Mouse (Mus musculus): Measurements from ENCODE around the gene Aplf.
A peak's percentile ranks its signal among the peaks of the same experiment; 100 is the strongest.
"Not testable (repeated sequence)": the region's sequence is repeated elsewhere in the genome, so short reads cannot be mapped to it uniquely, and the experiment has no call there.

Aplf gene

GRCm38 (mm10) chr6:87671771-87672517 lies at the start of gene Aplf:
TSS of gene Aplf (minus strand) at chr6:87672193.
- DNase-seq = peak; percentile 95

GRCm38 (mm10) chr6:87714091-87714490 lies 42.1 kb upstream of the Aplf start:
- DNase-seq = no peak

- no peak for DNase-seq
These were observed 40.3 kb upstream of the Aplf start for GRCm38 (mm10) chr6:87712311-87712710.

GRCm38 (mm10) chr6:87706246-87706645 lies 34.3 kb upstream of the Aplf start:
- no peak for DNase-seq

- DNase-seq = no peak
These were observed 24.6 kb upstream of the Aplf start for GRCm38 (mm10) chr6:87696544-87696943.

- no peak for DNase-seq
These were observed 24.0 kb upstream of the Aplf start for GRCm38 (mm10) chr6:87695947-87696346.

GRCm38 (mm10) chr6:87680418-87680817 lies 8.4 kb upstream of the Aplf start:
- DNase-seq = no peak

GRCm38 (mm10) chr6:87672661-87673060 lies 668 bp upstream of the Aplf start:
- DNase-seq = no peak

- no peak for DNase-seq
These were observed 640 bp downstream of the Aplf start for GRCm38 (mm10) chr6:87671353-87671752.

- DNase-seq = peak; percentile 53
These were observed 2.0 kb downstream of the Aplf start for GRCm38 (mm10) chr6:87669894-87670588.

- DNase-seq = no peak
These were observed 3.3 kb downstream of the Aplf start for GRCm38 (mm10) chr6:87668733-87669132.

GRCm38 (mm10) chr6:87667804-87668203 lies 4.2 kb downstream of the Aplf start:
- no peak for DNase-seq

- no peak for DNase-seq
These were observed 8.5 kb downstream of the Aplf start for GRCm38 (mm10) chr6:87663445-87663844.

GRCm38 (mm10) chr6:87662197-87662596 lies 9.8 kb downstream of the Aplf start:
- DNase-seq = no peak

- no peak for DNase-seq
These were observed 10.3 kb downstream of the Aplf start for GRCm38 (mm10) chr6:87661707-87662106.

GRCm38 (mm10) chr6:87658816-87659215 lies 13.2 kb downstream of the Aplf start:
- no peak for DNase-seq

- no peak for DNase-seq
These were observed 17.9 kb downstream of the Aplf start for GRCm38 (mm10) chr6:87653904-87654638.

GRCm38 (mm10) chr6:87653478-87653877 lies 18.5 kb downstream of the Aplf start:
- no peak for DNase-seq

GRCm38 (mm10) chr6:87652670-87653069 lies 19.3 kb downstream of the Aplf start:
- no peak for DNase-seq

- no peak for DNase-seq
These were observed 20.2 kb downstream of the Aplf start for GRCm38 (mm10) chr6:87651787-87652186.

GRCm38 (mm10) chr6:87638134-87638660 lies 33.8 kb downstream of the Aplf start:
- DNase-seq = no peak

GRCm38 (mm10) chr6:87632176-87632575 lies 39.8 kb downstream of the Aplf start:
- DNase-seq = no peak

GRCm38 (mm10) chr6:87628936-87629335 lies 43.1 kb downstream of the Aplf start:
- DNase-seq = not testable (repeated sequence)
